Mouse (Mus musculus) neural tube, embryonic 13.5 days (tissue): ENCODE measurements around the gene Card14. TPM values are rescaled to one million over a fixed set of nuclear protein-coding genes. Genes with fewer than 3 reads are reported as not detected.

Source experiments
- ATAC-seq: fragments of 200-750 bp; cut with Nextera tagmentation; 2 replicates; pipeline ENCODE4 v1.8.0; 2017; ENCODE audit warnings: low read depth, mild to moderate bottlenecking, moderate TSS enrichment, moderate library complexity
- H3K27ac ChIP-seq: fragments of 300-500 bp; sonication (generic); replicated peaks from 2 replicates; pipeline ENCODE4 v1.5.1; 2015; ENCODE audit warnings: moderate library complexity, mild to moderate bottlenecking, inconsistent platforms
- H3K27me3 ChIP-seq: fragments of 300-500 bp; sonication (generic); 2 replicates; pipeline ENCODE4 v1.6.1; 2015; ENCODE audit warnings: mild to moderate bottlenecking, inconsistent platforms
- H3K36me3 ChIP-seq: fragments of 300-500 bp; sonication (generic); 2 replicates; pipeline ENCODE4 v1.6.1; 2015; ENCODE audit warnings: mild to moderate bottlenecking, inconsistent platforms
- H3K4me1 ChIP-seq: fragments of 300-500 bp; sonication (generic); replicated peaks from 2 replicates; pipeline ENCODE4 v1.6.1; 2015; ENCODE audit warnings: inconsistent platforms
- H3K4me2 ChIP-seq: fragments of 300-500 bp; sonication (generic); 2 replicates; pipeline ENCODE4 v1.6.1; 2015; ENCODE audit warnings: inconsistent platforms, mild to moderate bottlenecking, moderate library complexity
- H3K4me3 ChIP-seq: fragments of 300-500 bp; sonication (generic); 2 replicates; pipeline ENCODE4 v1.5.1; 2015; ENCODE audit warnings: mild to moderate bottlenecking, inconsistent platforms
- H3K9ac ChIP-seq: fragments of 300-500 bp; sonication (generic); 2 replicates; pipeline ENCODE4 v1.6.1; 2015; ENCODE audit warnings: moderate library complexity, mild to moderate bottlenecking, inconsistent platforms
- H3K9me3 ChIP-seq: fragments of 300-500 bp; sonication (generic); 2 replicates; pipeline ENCODE4 v1.6.1; 2016; ENCODE audit warnings: inconsistent platforms
- WGBS: fragments of 180-500 bp; shearing (Covaris S2); methylation state at CpG from one replicate; pipeline ENCODE4 v1.1.7; 2015; 5-methylcytosine and 5-hydroxymethylcytosine counted together
- polyA plus RNA-seq: library from polyadenylated mRNA; unstranded; fragments of >200 nt; fragmentation: Nextera tagmentation; extraction: Ambion mirVana; gene quantifications from 2 replicates; pipeline ENCODE4 v1.2.1, GENCODE M21; 2015

The Card14 gene
- polyA plus RNA-seq, 1 experiment from 2014 or later = 0.17 TPM

DNA sequence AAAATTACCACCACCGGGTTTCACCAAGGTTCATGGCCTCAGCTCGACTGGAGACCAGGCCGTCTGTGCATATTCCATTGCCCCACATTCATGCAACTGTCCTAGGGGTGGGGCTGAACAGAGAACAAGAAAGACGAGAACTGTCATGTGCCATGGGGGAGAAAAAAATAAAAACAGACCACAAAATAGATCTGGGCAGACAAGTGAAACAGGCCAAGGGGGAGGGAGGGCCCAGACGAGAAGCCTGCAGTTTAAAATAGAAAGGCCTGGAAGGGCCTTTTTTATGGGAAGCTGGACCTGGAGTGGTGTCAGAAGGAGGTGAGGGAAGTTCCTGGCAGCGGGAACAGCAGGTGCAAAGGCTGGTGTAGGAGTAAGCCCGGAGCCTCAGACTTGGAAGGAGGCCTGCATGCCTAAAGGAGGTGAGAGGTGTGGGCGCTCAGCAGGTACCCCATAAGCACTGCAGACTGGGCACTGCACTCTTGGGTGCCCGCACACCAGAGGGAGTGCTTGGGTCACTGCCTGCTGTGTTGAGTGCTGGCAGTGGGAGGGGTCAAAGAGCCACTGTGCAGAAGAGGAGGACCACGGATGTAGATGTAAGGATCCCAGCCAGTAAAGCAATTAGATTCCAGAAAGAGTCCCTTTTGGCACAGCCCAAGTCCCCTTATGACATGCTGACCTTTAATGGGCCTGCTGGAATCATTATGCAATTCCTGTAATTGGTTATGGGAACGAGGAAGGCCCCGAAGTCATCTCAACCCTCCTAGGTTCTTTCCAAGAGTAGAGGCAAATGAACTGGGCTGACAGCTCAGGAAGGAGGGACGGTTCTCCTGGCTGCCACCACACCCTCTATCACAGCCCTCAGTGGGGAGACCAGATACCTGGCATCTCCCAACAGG is 558 bp upstream of the Card14 start:
- Histone ChIP-seq H3K9me3 (no peaks in the 10 kb centered on the region), H3K4me1 (peaks cover 9% of the 10 kb centered on the region), H3K27ac (no peak overlapping the region), H3K4me3 (no peak overlapping the region), H3K36me3 (no peaks in the 10 kb centered on the region), H3K27me3 (peaks cover 4% of the 10 kb centered on the region; the same call in 1 of the 2 replicates), H3K4me2 (no peak overlapping the region), H3K9ac (0 out of 2 replicates have a peak overlapping the region, but pooled peaks have one; percentile 34)
- ATAC-seq = no peak
- 60% methylated on average over 13 of the region's 13 CpGs for WGBS

DNA sequence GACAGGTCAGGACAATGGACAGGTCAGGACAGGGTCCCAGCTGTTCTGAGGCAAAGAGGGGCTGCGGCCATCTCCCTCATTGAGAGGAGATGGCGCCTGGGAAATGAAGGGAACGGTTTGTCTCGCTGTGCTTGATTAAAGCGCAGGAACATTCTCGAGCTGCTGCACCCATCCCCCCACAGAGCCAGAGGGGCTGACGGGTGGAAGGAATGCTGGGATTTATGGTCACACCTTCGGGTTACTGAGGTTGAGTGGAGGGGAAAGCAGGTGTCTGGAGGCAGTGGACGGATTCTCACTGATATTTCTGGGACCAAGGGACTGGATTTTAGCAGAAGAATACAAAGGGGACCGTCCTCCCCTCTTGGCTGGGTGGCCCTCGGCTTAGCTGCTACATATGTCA is 348 bp downstream of the Card14 start:
- no peaks in the 10 kb centered on the region for H3K36me3 ChIP-seq
- 28% methylated on average over 11 of the region's 11 CpGs for WGBS
- peak overlapping the region; percentile 34; the same call in 1 of the 2 replicates for H3K9ac ChIP-seq
- H3K4me1 ChIP-seq = peaks cover 9% of the 10 kb centered on the region
- no peak overlapping the region for H3K4me3 ChIP-seq
- no peak overlapping the region for H3K27ac ChIP-seq
- no peak for ATAC-seq
- no peaks in the 10 kb centered on the region for H3K9me3 ChIP-seq
- peaks cover 4% of the 10 kb centered on the region; the same call in 1 of the 2 replicates for H3K27me3 ChIP-seq
- no peak overlapping the region for H3K4me2 ChIP-seq

DNA sequence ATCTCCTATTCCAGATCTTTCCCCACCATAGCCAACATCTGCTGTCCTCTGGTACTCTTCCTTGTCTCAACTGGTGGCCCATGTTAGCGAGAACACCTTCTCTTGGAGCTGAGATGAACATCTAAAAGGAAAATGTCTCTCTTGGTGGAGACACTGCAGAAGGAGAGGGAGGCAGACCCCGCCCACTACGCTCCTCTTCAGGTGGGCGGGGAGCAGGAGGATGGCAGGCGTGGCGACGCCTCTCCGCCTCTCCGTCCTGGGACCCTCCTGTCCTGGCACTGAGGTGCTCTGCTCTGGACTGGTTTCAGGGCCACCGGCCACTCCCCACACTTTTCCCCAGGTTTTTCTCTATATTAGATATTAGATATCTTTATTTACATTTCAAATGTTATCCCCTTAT is 3.1 kb downstream of the Card14 start:
- H3K4me3 ChIP-seq = no peak overlapping the region
- no peaks in the 10 kb centered on the region for H3K36me3 ChIP-seq
- no peak overlapping the region for H3K27ac ChIP-seq
- ATAC-seq = no peak
- no peaks in the 10 kb centered on the region for H3K9me3 ChIP-seq
- peaks cover 9% of the 10 kb centered on the region for H3K4me1 ChIP-seq
- 15% methylated on average over 10 of the region's 10 CpGs for WGBS
- no peaks in the 10 kb centered on the region for H3K27me3 ChIP-seq
- no peak overlapping the region for H3K4me2 ChIP-seq
- no peak overlapping the region for H3K9ac ChIP-seq

DNA sequence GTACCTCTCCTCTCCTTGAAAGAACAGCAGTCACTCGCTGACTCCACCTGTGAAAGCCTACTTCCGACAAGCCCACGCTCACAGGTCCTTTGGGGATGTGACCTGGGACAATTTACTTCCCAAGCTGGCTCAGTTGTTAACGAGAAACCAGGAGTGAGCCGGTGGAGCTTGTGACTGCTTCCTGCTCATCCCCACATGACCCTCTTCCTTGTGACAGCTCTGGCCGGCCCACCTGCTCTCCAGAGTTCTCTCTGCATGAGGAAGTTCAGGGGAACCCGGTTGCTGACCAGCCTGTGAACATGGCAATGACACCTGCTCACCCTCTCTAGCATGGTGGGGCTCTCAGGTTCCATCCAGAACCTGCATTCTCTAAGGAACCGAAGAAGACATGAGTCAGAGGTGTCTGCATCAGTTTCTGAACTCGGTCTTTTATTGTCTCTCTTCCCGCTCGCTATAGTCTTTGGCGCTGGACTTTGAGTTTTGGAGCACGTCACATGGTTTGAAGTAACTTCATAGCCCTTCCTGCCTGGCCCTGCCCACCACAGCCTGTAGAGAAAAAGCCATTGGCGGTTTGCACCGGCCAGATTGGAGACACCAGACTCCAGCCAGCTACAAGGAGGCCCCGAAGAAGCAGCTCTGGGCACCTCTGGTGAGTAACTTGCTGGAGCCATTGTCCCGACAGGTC is 6.8 kb downstream of the Card14 start:
- ATAC-seq = no peak
- Histone ChIP-seq H3K4me1 (no peaks in the 10 kb centered on the region), H3K4me3 (no peak overlapping the region), H3K27ac (no peak overlapping the region), H3K36me3 (no peaks in the 10 kb centered on the region), H3K4me2 (no peak overlapping the region), H3K27me3 (0 out of 2 replicates have a peak, but pooled peaks cover 3% of the 10 kb centered on the region), H3K9ac (no peak overlapping the region), H3K9me3 (no peaks in the 10 kb centered on the region)
- WGBS = 81% methylated on average over 17 of the region's 17 CpGs

DNA sequence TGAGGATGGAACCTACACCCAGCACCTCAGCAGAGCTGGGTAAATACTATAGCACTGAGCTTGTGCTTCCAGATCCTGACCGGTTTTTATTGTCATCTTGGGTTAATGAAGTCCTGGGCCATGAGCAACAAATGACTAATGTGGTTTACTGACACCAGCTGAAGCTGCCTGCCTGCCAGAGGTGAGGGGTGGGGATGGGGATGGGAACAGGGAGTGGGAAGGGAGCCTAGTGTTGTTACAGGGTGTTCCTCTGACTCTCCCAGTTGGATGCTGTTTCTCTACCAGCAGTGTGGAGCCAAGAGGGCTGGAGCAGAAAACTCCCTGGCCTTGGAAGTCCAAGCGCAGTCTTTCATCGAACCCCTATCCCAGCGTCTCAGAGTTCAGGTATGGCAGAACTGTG is 9.2 kb downstream of the Card14 start:
- H3K27me3 ChIP-seq = 0 out of 2 replicates have a peak, but pooled peaks cover 3% of the 10 kb centered on the region
- no peak overlapping the region for H3K4me3 ChIP-seq
- ATAC-seq = no peak
- H3K9me3 ChIP-seq = no peaks in the 10 kb centered on the region
- WGBS = 88% methylated on average over 4 of the region's 4 CpGs
- H3K4me1 ChIP-seq = no peaks in the 10 kb centered on the region
- no peaks in the 10 kb centered on the region for H3K36me3 ChIP-seq
- H3K27ac ChIP-seq = no peak overlapping the region
- no peak overlapping the region for H3K9ac ChIP-seq
- H3K4me2 ChIP-seq = no peak overlapping the region

DNA sequence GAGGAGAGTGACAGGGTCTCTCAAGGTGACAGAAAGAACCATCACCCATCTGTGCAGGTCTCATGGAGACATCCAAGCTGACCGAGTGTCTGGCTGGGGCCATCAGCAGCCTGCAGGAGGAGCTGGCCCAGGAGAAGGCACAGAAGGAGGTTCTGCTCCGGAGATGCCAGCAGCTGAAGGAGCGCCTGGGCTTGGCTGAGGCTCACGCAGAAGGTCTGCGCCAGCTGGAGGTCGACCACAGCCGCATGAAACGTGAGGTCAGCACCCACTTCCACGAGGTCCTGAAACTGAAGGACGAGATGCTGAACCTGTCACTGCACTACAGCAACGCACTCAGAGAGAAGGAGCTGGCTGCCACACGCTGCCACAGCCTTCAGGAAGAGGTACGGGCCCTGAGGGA is 15.0 kb downstream of the Card14 start:
- no peak overlapping the region for H3K27ac ChIP-seq
- peaks cover 8% of the 10 kb centered on the region; the same call in 1 of the 2 replicates for H3K27me3 ChIP-seq
- no peak overlapping the region for H3K4me3 ChIP-seq
- no peak for ATAC-seq
- H3K4me2 ChIP-seq = no peak overlapping the region
- H3K9me3 ChIP-seq = no peaks in the 10 kb centered on the region
- H3K4me1 ChIP-seq = no peaks in the 10 kb centered on the region
- no peak overlapping the region for H3K9ac ChIP-seq
- no peaks in the 10 kb centered on the region for H3K36me3 ChIP-seq
- WGBS = 85% methylated on average over 13 of the region's 13 CpGs

DNA sequence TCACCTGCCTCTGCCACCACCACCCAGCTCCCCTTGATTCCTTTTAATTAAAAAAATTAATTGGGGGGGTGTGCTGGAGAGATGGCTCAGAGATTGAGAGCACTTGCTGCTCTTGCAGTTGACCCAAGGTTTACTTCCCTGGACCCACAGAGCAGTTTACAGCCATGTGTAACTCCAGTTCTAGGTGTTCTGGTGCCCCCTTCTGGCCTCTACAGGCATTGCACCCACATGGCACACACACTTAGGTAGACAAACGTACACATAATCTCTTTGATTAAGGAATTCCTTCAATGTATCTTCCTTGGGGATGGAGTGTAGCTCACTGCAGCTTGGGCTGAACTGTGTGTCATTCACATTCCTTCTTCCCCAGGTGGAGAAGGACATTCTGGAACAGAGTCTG is 17.5 kb downstream of the Card14 start:
- H3K9me3 ChIP-seq = no peaks in the 10 kb centered on the region

DNA sequence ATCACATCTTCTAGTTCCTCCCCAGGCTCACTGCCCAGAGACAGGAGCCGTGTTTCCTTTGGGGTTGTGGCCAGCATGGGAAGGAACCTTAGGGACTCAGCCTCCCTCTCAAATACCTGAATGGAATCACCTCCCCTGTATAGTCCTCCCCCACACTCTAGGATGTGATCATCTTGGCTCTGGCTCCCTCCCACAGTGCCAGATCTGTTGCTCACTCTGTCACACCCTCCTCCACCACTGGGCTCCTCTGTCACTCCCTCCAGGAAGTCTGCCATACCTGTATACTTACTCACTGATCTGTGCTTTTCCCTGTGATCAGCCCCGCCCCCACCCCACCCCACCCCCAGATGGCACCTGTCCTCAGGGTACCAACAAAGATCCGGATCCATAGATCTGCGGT is 23.0 kb downstream of the Card14 start:
- ATAC-seq = no peak
- Histone ChIP-seq H3K4me3 (no peak overlapping the region), H3K27ac (no peak overlapping the region), H3K4me1 (no peaks in the 10 kb centered on the region), H3K4me2 (no peak overlapping the region), H3K36me3 (no peaks in the 10 kb centered on the region), H3K9me3 (no peaks in the 10 kb centered on the region), H3K9ac (no peak overlapping the region), H3K27me3 (no peaks in the 10 kb centered on the region)
- WGBS = 67% methylated on average over 4 of the region's 4 CpGs

More for the DNA sequence above, 17.5 kb downstream of the Card14 start:
- 0 out of 2 replicates have a peak overlapping the region, but pooled peaks have one; percentile 38 for H3K27ac ChIP-seq
- no peak overlapping the region for H3K4me3 ChIP-seq
- no peaks in the 10 kb centered on the region for H3K36me3 ChIP-seq
- 74% methylated on average over 1 of the region's 1 CpGs for WGBS
- peaks cover 7% of the 10 kb centered on the region; the same call in 1 of the 2 replicates for H3K27me3 ChIP-seq
- H3K4me2 ChIP-seq = no peak overlapping the region
- H3K9ac ChIP-seq = no peak overlapping the region
- ATAC-seq = no peak
- H3K4me1 ChIP-seq = no peaks in the 10 kb centered on the region

DNA sequence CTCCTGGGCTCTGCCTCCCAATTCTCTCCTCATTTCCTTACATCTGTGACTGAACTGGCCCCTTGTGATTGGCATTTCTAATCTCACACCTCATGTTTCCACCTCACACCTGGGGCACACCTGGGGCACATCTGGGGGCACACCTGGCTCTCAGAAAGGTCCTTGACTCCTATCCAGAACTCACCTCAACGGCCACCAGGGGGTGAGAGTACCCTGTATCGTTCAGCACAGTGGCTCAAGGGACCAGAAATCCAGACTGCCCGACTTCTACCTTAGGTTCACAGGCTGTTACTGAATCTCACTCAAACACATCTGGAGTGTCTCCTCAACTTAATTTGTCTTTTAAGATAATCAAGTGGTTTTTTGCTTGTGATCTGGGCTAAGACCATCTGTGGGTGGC is 24.4 kb downstream of the Card14 start:
- no peak for ATAC-seq
- Histone ChIP-seq H3K4me2 (no peak overlapping the region), H3K36me3 (no peaks in the 10 kb centered on the region), H3K4me1 (no peaks in the 10 kb centered on the region), H3K4me3 (no peak overlapping the region), H3K27me3 (no peaks in the 10 kb centered on the region; the same call in 1 of the 2 replicates), H3K9me3 (no peaks in the 10 kb centered on the region), H3K27ac (no peak overlapping the region), H3K9ac (no peak overlapping the region)
- 56% methylated on average over 3 of the region's 3 CpGs for WGBS

DNA sequence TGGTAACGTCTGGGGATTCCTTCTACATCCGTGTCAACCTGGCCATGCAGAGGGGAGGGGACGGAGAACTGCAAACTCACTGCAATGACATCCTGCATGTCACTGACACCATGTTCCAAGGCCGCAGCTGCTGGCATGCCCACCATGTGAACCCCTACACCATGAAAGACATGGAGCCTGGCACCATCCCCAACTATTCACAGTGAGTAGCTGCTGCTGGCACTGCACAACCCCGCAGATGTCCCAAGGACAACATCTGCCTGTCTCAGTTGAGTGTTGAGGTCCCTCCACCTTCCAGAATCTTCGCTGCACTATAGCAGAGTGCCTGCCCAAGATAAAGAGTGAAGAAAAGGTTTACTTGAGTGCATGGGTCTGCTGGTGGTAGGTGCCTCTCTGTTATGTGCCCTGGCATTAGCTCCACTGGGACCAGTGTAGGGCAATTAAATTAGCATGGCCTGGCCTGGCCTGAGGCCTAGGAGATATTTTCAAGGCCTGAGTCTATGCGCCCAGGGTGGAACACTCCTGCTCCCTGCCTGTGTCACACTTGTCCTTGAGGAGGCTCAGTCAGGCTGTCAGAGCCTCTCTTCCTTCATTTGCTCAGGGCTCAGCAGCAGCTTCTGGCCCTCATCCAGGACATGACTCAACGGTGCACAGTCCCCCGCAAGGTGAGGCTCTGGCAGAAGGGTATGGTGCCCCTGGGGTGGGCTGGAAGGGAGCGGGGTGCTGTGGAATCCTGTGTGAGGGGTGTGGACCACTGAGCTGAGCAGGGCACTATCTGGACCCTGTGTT is 30.9 kb downstream of the Card14 start:
- no peak overlapping the region for H3K9ac ChIP-seq
- no peak for ATAC-seq
- 83% methylated on average over 10 of the region's 10 CpGs for WGBS

DNA sequence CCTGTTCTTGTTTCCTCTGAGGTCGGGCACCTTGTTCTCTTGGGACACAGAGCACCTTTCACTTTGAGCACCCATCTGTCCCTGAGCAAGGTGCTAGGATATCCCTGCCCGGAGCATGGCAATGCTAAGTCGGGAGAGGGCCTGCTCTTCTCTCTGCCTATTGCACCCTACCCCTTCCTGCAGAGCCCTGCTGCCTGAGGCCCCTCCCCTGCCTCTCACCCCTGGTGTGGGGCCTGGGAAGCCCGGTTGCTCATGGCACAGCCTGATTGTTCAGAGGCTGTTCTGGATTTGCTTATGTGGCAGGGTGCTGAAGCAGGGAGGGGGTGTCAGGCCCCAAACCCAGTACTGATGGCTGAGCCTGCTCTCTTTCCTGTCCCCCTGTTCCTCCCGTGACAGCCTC is 31.6 kb downstream of the Card14 start:
- H3K36me3 ChIP-seq = no peaks in the 10 kb centered on the region
- H3K4me3 ChIP-seq = no peak overlapping the region
- WGBS = 51% methylated on average over 5 of the region's 5 CpGs
- H3K4me2 ChIP-seq = no peak overlapping the region
- H3K9me3 ChIP-seq = no peaks in the 10 kb centered on the region
- no peaks in the 10 kb centered on the region for H3K4me1 ChIP-seq
- H3K27me3 ChIP-seq = no peaks in the 10 kb centered on the region; the same call in 1 of the 2 replicates
- H3K27ac ChIP-seq = no peak overlapping the region
- H3K9ac ChIP-seq = no peak overlapping the region
- no peak for ATAC-seq

More for the DNA sequence above, 30.9 kb downstream of the Card14 start:
- H3K4me1 ChIP-seq = no peaks in the 10 kb centered on the region
- no peak overlapping the region for H3K4me3 ChIP-seq
- no peak overlapping the region for H3K27ac ChIP-seq
- no peaks in the 10 kb centered on the region; the same call in 1 of the 2 replicates for H3K27me3 ChIP-seq
- H3K9me3 ChIP-seq = no peaks in the 10 kb centered on the region
- no peaks in the 10 kb centered on the region for H3K36me3 ChIP-seq
- H3K4me2 ChIP-seq = no peak overlapping the region
